Mouse (Mus musculus) urinary bladder, postnatal 36 days (tissue): ENCODE results near the gene Oaz2.

Experiments
- DNase-seq, 2 experiments: peaks; one replicate each; pipeline ENCODE4 v3.0.0; 2022; ENCODE audit warnings: low spot score in 2 of 2, mixed read lengths in 1 of 2

Gene Oaz2

GRCm38 (mm10) chr9:65667701-65668100, at the start of gene Oaz2:
Oaz2 (plus strand) TSS chr9:65668001.
- no peak for DNase-seq

- no peak for DNase-seq
These were observed 48.5 kb upstream of the Oaz2 start for GRCm38 (mm10) chr9:65619311-65619710.

- DNase-seq = no peak
These were observed 46.6 kb upstream of the Oaz2 start for GRCm38 (mm10) chr9:65621196-65621595.

GRCm38 (mm10) chr9:65621666-65622065, 46.1 kb upstream of the Oaz2 start:
- DNase-seq = no peak

- no peak for DNase-seq
These were observed 45.0 kb upstream of the Oaz2 start for GRCm38 (mm10) chr9:65622826-65623225.

GRCm38 (mm10) chr9:65624266-65624665, 43.5 kb upstream of the Oaz2 start:
- no peak for DNase-seq

- peak in 1 of 2 experiments; percentile 29 for DNase-seq
These were observed 38.6 kb upstream of the Oaz2 start, which contains the start of gene Rbpms2 for GRCm38 (mm10) chr9:65629025-65629766. Rbpms2 (plus strand) TSS chr9:65629648.

GRCm38 (mm10) chr9:65629767-65630630, 37.8 kb upstream of the Oaz2 start:
- DNase-seq = peak; percentile 32 to 52

GRCm38 (mm10) chr9:65630631-65631353, 37.0 kb upstream of the Oaz2 start:
- DNase-seq = peak in 1 of 2 experiments; percentile 6

GRCm38 (mm10) chr9:65631354-65632021, 36.3 kb upstream of the Oaz2 start:
- DNase-seq = no peak

- DNase-seq = no peak
These were observed 32.0 kb upstream of the Oaz2 start for GRCm38 (mm10) chr9:65635766-65636165.

GRCm38 (mm10) chr9:65636926-65637325, 30.9 kb upstream of the Oaz2 start:
- no peak for DNase-seq

GRCm38 (mm10) chr9:65639065-65639464, 28.7 kb upstream of the Oaz2 start:
- DNase-seq = no peak

- DNase-seq = no peak
These were observed 26.9 kb upstream of the Oaz2 start for GRCm38 (mm10) chr9:65640838-65641410.

- no peak for DNase-seq
These were observed 26.3 kb upstream of the Oaz2 start for GRCm38 (mm10) chr9:65641446-65642052.

- no peak for DNase-seq
These were observed 25.3 kb upstream of the Oaz2 start for GRCm38 (mm10) chr9:65642546-65642945.

GRCm38 (mm10) chr9:65644960-65645359, 22.8 kb upstream of the Oaz2 start:
- DNase-seq = no peak

- no peak for DNase-seq
These were observed 21.8 kb upstream of the Oaz2 start for GRCm38 (mm10) chr9:65645984-65646383.

GRCm38 (mm10) chr9:65646782-65647181, 21.0 kb upstream of the Oaz2 start:
- no peak for DNase-seq

- DNase-seq = no peak
These were observed 19.1 kb upstream of the Oaz2 start for GRCm38 (mm10) chr9:65648730-65649129.

- DNase-seq = no peak
These were observed 17.8 kb upstream of the Oaz2 start for GRCm38 (mm10) chr9:65649997-65650396.
